Mouse (Mus musculus): ENCODE results near the gene Ptpn7.

Ptpn7 gene

GRCm38 (mm10) chr1:135128986-135129385 lies 3.5 kb upstream of the Ptpn7 start:
- peak; percentile 54 for DNase-seq (ENCODE audit: low read depth, low spot score)

- DNase-seq (ENCODE audit: low read depth, low spot score): peak; percentile 43
Measured at GRCm38 (mm10) chr1:135129543-135130183, 2.8 kb upstream of the Ptpn7 start.

GRCm38 (mm10) chr1:135130376-135131018 lies 2.0 kb upstream of the Ptpn7 start:
- peak; percentile 37 for DNase-seq (ENCODE audit: low read depth, low spot score)

GRCm38 (mm10) chr1:135131034-135131433 lies 1.5 kb upstream of the Ptpn7 start:
- DNase-seq (ENCODE audit: low read depth, low spot score): peak; percentile 78

GRCm38 (mm10) chr1:135131560-135131959 lies 940 bp upstream of the Ptpn7 start:
- DNase-seq (ENCODE audit: low read depth, low spot score): peak; percentile 56

GRCm38 (mm10) chr1:135132893-135133369 lies 431 bp downstream of the Ptpn7 start:
- peak; percentile 78 for DNase-seq (ENCODE audit: low read depth, low spot score)

GRCm38 (mm10) chr1:135133678-135134435 lies 1.4 kb downstream of the Ptpn7 start:
- DNase-seq (ENCODE audit: low read depth, low spot score): peak; percentile 56

- DNase-seq (ENCODE audit: low read depth, low spot score): peak; percentile 28
Measured at GRCm38 (mm10) chr1:135135111-135135787, 2.7 kb downstream of the Ptpn7 start.

- DNase-seq (ENCODE audit: low read depth, low spot score): peak; percentile 92
Measured at GRCm38 (mm10) chr1:135136500-135136899, 4.0 kb downstream of the Ptpn7 start.

GRCm38 (mm10) chr1:135139906-135140305 lies 7.4 kb downstream of the Ptpn7 start:
- DNase-seq (ENCODE audit: low read depth, low spot score): peak; percentile 52

GRCm38 (mm10) chr1:135142452-135142851 lies 10.0 kb downstream of the Ptpn7 start:
- no peak for DNase-seq (ENCODE audit: low read depth, low spot score)

GRCm38 (mm10) chr1:135143940-135144339 lies 11.4 kb downstream of the Ptpn7 start:
- DNase-seq (ENCODE audit: low read depth, low spot score): peak; percentile 58

GRCm38 (mm10) chr1:135146077-135146945 lies 13.8 kb downstream of the Ptpn7 start, which contains the start of gene Arl8a:
Gene Arl8a (plus strand): TSS chr1:135146824.
- DNase-seq (ENCODE audit: low read depth, low spot score): peak; percentile 87

GRCm38 (mm10) chr1:135146946-135147701 lies 14.6 kb downstream of the Ptpn7 start:
- DNase-seq (ENCODE audit: low read depth, low spot score): peak; percentile 61

GRCm38 (mm10) chr1:135147702-135148058 lies 15.2 kb downstream of the Ptpn7 start:
- DNase-seq (ENCODE audit: low read depth, low spot score): no peak

- no peak for DNase-seq (ENCODE audit: low read depth, low spot score)
Measured at GRCm38 (mm10) chr1:135148476-135148875, 16.0 kb downstream of the Ptpn7 start.

GRCm38 (mm10) chr1:135148996-135149395 lies 16.5 kb downstream of the Ptpn7 start:
- no peak for DNase-seq (ENCODE audit: low read depth, low spot score)

- DNase-seq (ENCODE audit: low read depth, low spot score): no peak
Measured at GRCm38 (mm10) chr1:135154011-135154410, 21.5 kb downstream of the Ptpn7 start.

- peak; percentile 85 for DNase-seq (ENCODE audit: low read depth, low spot score)
Measured at GRCm38 (mm10) chr1:135154411-135154959, 22.0 kb downstream of the Ptpn7 start.

- no peak for DNase-seq (ENCODE audit: low read depth, low spot score)
Measured at GRCm38 (mm10) chr1:135156300-135156699, 23.8 kb downstream of the Ptpn7 start.
